Mouse (Mus musculus) ovary, adult 2 months (tissue): ENCODE results near the gene Nop58. TPM values are rescaled to one million over a fixed set of nuclear protein-coding genes. Genes with fewer than 3 reads are reported as not detected.

Experiments
- polyA plus RNA-seq: library from polyadenylated mRNA; depleted of rRNA; stranded (reverse); fragments of >200 nt; gene quantifications from 2 replicates; pipeline ENCODE4 v1.2.3, GENCODE M21; 2012; rRNA removed

Gene Nop58
- 35.1 and 43.5 TPM in 2 replicates for polyA plus RNA-seq

DNA sequence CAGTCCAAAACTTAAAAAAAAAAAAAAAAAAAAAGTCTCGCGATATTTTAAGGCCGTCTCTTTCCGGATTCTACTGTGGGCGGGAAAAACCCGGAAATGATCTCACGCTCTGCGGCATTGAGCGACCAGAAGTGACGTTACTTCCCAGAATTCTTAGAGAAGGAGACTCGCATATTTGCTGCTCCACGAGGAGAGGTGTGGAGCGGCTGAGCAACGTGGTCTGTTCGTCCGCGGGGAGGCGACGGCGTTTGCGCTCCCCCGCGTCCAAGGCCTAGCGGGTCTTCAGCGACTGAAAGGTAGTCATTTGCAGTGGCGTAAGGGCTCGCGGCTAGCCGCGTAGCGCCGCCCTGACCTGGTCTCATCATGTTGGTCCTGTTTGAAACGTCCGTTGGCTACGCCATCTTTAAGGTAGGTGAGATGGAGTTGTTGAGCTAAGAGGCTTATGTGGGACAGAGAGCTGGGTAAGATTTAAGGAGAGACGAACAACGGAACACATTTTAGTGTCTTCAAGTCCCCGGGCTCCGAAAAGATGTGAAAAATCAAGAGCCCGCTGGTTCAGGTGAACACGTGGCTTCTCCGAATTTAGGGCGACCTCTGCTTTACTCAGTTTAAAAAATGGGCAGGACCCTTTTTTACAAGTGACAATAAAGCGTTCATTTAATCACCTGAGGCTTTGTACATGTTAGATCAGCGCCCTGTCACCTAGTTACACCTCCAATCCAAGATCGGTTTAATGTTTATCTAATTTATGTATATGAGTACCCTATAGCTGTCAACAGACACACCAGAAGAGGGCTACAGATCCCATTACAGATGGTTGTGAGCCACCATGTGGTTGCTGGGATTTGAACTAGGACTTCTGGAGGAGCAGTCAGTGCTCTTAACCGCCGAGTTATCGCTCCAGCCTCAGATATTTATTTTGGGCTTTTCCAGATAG is at the start of gene Nop58:
Gene Nop58, plus strand, starts transcription at position 153 of the 937 bp plus-strand sequence.

GRCm38 (mm10) chr1:59670641-59671168 is 14.1 kb upstream of the Nop58 start, which contains the start of gene Sumo1:
Gene Sumo1 (minus strand): TSS chr1:59670834.

DNA sequence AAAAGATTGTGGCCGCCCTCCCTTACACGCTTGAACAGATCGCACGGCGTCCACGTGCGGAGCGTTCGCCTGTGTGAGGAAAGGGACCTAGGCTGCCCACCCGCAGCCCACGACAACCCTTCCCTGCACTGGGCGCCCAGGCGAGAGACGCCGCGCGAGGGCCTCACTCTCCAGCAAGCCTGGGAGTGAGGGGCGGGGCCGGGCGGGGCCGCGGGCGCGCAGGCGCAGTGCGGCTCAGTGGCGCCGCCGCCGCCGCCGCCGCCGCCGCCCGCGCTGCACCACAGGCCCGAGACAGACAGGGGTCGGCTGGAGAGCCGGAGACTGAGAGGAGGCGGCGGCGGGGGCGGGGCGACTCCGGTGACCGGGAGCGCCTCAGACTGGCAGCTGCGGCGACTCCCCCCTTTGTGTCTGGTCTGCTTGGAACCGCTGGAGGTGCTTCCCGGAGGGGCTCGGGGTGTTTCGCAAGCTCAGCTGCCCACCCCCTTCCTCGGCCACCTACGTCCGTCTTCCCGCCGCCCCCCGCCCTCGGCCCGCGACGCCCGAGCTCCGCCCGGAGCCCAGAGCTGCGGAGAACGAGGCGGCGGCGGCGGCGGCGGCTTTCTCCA is 78.5 kb downstream of the Nop58 start, which contains the start of gene Bmpr2:
Gene Bmpr2, plus strand, starts transcription at position 237 of the 605 bp plus-strand sequence.

Other genes starting within 250 kb of the Nop58 start
- gene Fzd7, start 202.5 kb upstream of the Nop58 start, polyA plus RNA-seq: 30.6 and 39.9 TPM in 2 replicates
- gene Gm973, start 168.7 kb upstream of the Nop58 start, polyA plus RNA-seq: 3.0 and 4.0 TPM in 2 replicates
- 4.5 and 5.0 TPM in 2 replicates for gene Sumo1, start 14.1 kb upstream of the Nop58 start, polyA plus RNA-seq
- gene Bmpr2, start 78.4 kb downstream of the Nop58 start, polyA plus RNA-seq: 15.2 and 17.0 TPM in 2 replicates
- gene Fam117b, start 228.0 kb downstream of the Nop58 start, polyA plus RNA-seq: 20.7 and 30.2 TPM in 2 replicates